Mouse (Mus musculus): ENCODE measurements around the gene Efcc1.

Gene Efcc1

DNA sequence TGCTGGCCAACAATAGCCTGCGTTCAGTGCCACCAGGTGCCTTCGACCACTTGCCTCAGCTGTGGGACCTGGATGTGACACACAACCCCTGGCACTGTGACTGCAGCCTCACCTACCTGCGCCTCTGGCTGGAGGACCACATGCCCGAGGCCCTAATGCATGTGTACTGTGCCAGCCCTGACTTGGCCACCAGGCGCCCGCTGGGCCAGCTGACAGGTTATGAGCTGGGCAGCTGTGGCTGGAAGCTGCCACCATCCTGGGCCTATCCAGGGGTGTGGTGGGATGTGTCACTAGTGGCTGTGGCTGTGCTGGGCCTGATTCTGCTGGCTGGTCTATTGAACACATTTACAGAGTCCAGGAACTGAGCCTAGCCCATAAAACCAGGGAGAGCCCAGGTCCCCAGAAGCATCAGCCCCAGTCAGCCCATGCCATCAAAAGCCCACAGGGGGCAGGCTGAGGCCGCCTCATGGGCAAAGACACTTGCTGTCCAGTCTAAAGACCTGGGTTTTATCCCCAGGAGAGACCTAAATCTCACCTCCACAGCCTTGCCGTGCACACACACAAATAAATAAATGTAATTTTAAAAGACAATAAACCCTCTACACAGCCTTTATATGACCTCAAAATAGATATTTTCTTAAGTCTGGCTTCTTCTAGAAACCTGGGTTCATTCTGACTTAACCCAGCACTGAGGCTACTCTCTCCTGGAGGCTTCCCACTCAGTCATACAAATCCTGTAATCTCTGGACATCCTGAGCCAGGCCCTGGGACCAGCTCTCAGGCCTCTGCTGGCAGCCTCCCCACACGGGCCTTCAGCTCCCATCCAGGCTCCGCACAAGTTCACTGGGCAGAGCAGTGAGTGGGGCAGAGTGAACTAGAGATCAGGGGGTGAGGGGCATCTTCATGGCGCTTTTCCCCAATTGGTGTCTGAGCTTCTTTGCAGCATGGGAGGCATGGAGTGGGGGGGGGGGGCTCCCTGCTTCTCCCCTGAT, 48.8 kb downstream of the Efcc1 start:
- no peak for DNase-seq

DNA sequence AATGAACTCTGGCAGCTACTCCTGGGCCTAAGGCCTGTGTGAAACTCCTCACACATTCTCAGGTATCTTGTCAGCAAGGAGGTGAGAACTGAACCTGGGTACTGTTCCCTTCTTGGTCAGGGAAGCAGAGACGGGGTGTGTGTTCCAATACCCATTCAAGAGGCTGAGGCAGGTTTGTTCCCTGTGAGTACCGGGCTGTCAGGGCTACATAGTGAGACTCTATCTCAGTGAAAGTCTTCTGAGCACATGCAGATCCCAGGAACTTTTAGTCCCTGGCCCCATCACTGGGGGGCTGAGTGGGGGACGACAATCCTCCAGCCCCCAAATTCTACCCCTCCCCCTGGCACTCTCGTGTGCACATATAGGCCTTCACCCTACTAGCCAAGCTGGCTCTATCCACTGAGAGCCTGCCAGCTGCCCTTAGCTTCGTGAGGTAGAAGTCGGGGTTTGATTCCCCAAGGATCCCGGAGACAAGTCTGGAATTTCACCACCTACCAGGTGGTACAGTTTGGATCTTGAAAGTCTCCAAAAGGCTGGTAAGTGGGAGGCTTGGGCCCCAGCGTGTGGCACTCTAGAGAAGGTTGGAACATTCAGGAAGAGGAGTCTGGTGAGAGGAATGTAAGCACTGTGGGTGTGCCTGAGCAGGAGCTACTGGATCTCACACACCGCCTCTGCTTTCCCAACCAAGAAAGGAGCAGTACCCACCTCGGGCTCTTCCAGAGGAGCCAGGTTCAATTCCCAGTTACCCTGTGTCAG, 50.1 kb downstream of the Efcc1 start:
- no peak for DNase-seq

DNA sequence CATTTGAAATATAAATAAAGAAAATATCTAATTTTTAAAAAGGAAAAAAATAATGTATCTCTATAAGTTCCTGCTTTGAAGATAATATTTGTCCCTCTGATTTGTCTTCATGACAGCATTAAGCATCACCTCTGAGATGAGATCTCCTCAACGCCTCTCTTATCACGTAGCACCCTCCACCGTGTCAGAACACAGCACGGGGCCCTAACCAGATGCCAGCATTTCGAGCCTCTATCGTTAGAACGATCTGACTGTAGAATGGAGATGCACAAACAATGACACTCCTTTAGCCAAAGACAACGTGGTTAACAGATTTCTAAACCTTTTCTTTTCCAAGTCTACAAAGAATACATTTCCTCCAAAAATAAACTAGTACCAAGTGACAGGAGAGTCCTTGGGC, 53.4 kb downstream of the Efcc1 start:
- no peak for DNase-seq

DNA sequence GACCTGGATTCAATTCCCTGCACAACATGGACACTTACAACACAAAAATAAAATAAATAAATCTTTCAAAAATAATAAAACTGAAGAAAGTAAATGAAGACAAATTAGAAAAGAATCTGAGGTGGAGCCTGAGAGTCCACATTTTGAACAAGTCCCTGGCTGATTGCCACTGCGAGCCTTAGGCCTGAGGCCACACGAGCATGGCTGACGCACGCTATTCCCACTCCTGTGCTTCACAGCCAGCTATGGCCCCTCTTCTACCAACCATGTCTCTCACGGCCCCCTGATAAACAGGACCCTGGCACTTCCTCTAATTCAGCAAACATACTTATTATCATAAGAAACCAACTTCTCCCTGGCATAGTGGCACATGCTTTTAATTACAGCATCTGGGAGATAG, 56.0 kb downstream of the Efcc1 start:
- DNase-seq, result no peak

DNA sequence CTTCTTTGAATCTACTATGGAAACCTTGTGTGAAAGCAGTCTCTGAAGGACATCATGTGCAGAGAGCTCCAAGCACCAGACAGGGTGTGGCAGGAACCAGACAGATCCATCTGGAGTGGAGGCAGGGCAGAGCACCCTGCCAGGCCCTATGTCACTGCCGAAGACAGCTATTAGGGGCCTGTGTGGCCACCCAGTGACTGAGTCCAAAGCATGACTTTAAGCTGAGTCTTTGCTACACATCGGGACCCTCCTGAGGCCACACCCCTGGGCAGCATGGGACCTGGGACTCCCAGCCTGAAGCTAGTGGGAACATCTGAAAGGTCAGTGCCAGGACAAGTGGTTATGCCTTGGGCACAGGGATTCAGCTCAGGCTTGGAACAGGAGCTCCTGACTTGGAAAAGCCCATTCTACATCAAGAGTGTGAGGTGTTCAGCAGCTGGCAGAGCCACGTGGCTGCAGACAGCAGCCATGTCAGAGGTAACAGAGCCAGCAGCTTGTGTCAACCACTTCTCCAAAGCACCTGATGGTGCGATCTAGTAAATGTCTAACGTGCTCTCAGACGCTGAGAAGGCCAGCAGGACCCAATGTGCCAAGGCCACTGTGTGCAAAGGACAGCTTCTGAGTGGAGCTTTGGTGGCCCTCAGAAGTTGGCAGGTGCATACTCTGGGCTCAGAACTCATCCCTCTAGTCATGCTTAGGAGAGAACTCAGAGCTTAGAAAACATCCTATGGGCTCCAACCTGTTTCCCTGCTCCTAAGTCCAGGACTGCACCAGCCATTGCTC, 56.6 kb downstream of the Efcc1 start:
- no peak for DNase-seq

DNA sequence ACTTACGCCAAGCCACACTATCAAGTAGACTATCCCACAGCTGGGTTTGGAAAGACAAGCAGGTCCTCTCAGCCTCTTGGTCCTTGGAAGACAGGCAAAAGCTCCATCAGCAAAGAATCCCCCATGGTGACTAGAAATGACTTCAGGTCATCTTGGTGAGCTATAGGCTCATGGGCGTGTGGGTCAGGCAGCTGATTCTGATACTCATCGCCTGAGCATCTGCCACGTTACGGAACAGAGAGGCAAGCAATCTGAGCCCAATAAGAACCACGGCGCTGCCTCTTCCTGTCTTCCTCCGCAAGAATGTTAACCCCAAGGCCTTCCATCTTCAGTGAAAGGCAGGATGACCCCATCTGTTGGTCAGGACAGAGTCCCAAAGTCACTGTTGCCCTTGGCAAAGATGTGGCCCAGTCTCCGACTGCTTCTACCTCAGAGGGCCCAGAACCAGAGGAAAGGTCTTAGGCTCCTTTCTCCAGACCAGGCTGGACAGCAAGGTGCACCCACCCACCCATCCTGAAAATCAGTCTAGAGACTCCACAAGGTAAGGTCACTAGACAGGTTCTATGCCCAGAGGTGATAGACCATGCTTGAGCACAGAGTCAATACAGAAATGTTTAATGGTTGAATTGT, 57.7 kb downstream of the Efcc1 start:
- no peak for DNase-seq

DNA sequence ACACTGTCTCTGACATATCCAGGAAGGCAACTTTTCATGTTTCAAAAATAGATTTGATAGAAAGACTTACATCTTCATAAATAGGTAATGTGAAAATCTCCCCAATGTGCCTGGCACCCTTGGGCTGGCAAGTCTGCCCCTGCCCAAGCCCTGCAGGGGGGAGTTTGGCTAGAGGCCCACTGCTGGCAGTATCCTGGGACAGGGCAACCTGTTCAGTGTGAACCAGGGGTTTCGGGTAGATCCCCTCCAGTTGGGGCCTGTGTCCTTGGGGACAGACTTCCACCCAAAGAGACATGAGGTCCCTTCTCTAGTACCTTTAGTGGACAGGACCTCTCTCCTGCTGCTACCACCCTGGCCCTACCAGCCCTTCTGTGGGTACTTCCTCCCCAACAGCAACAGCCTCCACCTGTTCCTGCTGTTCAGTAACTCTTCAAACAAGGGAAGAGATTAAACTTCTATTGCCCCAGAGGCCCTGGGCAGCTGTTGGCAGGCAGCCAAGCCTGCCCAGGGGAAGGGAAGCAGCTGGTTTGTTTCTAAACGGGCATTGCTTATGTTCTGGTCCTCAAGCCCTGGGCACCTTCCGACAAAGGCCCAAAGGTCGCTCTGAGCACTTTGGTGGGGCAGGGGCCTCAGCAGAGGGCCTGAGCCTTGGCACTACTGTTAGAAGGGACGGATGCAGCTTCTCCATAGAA, 58.4 kb downstream of the Efcc1 start:
- peak in 1 of 2 experiments; percentile 60 for DNase-seq

DNA sequence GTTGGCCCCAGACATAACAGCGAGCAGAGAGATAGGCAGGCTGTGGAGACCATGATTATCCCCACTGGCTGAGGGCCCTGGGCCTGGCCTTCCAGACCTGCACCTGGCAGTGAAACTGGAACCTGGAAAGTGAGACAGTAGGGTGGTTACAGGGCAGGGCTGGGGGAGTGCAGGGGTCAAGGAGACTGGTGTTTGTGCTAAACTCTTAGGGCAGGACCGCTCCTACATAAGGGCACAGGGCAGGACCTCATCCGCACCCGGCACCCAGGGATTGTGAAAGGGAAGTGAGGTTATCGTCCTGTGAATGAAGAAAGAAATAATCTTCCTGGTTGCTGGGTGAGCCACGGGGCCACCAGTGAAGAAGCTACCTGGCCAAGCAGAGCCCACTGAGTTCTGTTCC, 59.1 kb downstream of the Efcc1 start:
- no peak for DNase-seq

DNA sequence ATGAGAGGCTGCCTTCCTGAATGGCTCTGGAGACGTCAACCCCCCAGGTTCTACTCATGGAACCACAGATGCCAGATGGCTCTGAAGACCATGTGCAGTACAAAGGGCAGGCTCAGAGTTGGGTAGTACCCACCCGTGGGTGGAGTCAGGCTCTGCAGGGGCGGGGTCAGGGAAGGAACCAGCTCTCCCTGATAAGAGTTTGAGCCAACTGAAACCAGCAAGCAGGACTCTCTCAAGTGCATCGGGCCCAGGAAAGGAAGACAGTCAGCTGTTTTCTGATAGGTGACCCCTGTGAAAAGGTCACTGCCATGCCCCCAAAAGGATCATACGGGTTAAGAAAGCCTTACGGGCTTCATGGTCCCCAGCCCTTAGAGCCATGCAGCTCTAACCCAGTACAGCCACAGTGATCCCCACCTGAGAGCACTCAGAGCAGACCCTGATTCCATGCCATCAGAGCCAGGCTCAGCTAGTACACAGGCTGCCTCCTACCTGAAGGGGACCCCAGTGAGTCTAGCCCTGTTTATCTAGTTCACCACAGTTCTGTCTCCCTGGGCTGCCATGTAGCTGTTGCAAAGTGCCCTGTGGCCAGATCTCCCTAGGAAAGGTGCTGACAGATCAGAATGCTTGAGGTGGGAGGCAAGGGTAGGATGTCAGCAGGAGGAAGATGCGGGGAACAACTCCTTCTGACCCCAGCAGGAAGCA, 60.3 kb downstream of the Efcc1 start:
- no peak for DNase-seq

DNA sequence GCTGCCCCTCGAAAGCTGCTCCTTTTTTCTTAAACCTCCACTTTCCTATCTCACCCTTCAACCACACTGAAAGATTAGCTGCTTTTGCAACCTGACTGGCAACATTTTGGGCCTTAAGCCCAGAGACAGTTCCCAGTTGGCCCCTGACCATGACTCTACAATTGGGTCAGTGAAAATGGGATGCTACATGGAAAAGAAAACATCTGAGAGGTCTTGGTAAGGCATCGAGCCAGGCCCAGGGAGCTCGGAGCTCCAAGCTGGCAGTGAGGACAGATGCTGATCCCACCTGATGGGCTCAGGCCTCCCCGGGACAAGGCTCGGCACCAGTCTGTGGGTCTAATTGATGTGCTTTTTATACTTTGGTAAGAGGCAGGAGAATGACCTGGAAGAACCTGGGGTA, 61.2 kb downstream of the Efcc1 start:
- no peak for DNase-seq

DNA sequence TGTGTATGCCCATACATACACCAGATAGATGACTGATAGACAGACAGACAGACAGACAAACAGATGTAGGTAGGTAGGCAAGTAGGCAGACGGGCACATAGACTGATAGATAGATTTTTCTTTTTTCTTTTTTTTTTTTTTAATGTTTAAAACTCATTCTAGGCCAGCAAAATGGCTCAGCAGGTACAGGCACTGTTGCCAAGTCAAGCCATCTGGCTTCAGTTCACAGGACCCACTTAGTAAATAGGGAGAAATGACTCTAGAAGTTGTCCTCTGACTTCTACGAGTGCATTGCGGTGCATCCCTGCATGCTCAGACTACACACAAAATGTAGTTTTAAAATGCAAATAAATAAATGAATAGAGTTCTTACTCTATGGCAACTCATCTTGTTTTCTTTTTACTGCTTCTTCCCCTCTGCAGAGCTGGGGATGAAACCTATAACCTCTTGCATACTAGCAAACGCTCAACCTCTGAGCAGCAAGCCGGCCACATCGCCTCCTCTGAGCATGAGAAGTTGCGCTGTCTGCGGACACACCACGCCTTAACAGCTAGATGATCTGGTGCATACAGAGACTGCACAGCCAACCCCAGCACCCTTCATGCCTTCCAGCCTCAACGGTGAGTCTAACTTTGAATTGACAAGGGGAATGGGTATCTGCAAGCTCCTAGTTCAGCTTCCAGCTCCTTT, 63.3 kb downstream of the Efcc1 start:
- peak; percentile 83 to 91 for DNase-seq

DNA sequence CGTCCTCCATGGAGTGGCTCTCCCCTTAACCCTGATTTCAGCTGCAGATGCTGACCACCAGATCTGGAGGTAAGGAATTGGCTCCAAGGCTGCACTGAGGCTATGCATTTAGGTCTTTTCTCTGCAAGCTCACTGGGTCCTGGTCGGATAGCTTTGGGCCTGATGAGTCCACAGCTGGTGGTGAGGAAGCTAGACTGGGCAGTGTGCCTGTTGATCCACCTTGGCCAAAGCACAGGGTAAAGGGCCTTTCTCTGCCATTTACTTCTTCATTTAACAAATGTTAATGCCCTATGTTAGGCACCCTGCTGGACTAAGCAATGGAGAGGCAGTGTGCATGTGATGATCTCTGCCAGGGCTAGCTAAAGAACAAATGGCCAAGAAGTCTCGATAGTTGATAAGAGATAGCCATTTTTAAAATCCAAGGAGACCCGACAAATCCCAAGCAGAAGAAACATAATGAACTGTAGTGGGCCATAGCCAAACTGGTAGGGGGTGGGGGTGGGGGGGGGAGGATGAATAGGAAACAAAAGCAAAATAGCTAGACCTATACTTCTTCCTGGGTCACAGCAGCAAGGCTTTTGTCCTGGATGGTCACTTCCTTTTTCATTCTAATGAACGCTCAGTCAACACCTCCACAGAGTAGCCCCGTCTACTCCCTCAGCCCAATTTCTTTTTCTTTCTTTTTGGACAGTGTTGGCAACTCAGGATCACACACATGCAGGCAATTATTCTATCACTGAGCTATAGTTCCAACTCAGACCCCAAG, 64.9 kb downstream of the Efcc1 start:
- peak; percentile 67 to 74 for DNase-seq

DNA sequence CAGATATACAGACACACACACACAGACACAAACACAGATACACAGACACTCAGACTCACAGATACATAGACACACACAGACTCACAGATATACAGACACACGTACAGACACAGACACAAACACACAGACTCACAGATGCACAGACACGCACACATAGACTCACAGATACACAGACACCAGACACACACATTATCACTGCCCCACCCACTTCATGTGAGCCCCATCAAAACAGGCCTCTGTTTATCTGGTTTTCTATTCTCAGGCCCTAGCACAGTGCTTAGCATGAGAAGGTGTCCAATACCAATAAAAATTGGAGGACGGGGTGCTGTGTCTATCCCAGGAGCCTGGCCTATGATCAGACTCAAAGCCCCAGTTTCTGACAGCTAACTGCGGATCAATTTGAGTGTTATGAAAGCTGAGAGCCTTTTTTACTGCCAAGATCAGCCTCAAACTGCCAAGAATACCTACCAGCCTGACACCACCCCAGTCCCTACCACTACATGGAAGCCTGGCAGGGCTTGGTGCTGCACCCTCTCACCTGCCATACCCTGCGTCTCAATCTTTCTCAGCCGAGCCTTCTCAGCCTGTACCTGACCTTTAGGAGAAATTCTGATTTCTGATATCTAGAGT, 65.7 kb downstream of the Efcc1 start:
- no peak for DNase-seq

DNA sequence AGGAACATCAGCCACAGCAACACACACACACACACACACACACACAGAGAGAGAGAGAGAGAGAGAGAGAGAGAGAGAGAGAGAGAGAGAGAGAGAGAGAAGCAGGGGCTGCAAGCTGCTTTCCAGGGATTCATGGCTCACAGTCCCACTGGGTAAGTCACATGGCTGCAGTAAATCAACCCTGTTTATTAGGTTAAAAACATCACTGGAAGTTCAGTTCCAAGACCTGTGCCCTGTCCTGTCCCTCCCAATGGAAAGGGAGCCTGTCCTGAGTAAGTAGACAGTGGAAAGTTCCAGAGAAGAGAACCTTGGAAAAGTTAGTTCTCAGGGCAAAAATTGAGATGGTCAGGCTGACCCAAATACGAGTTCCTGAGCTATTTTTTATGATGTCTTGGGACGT, 66.7 kb downstream of the Efcc1 start:
- DNase-seq, result no peak

DNA sequence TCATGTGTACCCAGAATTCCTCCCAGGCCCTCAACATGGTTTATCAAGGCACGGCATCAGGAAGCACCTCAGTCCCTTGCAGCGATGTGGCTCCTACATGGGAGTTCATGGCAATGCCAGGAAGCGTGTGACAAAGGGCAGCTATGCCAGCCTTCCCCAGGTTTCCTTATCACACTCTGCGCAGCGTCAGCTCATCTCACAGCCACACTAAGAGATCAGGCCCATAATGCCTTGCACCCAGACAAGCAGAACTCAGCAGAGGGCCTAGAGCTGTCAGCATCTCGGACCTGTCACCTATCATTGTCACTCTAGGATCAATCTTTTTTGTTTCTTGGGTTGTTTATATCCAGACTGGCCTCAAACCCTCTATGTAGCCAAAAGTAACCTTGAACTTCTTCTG, 68.9 kb downstream of the Efcc1 start:
- DNase-seq, result no peak

DNA sequence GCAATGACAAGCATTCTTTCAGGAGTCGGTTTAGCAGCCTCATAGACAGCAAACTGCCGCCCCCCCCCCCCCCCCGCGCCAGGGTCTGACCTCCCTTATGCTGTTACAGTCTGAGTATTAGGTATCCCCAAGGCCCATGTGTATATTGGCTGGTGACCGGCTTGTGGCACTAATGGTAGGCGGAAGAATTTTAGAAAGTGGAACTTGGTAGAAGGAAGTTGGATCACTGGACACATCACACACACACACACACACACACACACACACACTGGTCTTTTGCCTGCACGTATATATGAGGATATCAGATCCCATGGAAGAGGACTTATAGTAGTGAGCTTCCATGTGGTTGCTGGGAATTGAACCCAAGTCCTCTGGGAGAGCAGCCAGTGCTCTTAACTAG, 71.8 kb downstream of the Efcc1 start:
- DNase-seq, result no peak

DNA sequence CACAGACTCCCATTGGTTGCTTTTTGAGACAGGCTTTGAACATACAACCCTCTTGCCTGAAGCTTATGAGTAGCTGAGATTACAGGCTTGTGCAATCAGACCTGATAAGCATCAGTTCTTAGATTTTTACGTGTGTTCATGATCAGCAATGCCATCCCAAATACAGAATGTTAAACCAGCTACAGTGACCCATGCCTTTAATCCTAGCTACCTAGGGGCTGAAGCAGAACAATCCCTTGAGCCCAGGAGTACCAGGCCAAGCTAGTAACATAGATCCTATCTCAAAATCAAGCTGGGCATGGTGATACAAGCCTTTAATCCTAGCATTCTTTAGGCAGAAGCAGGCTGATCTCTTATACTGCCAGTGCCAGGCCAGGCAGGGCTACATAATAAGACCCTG, 73.4 kb downstream of the Efcc1 start:
- DNase-seq, result no peak

DNA sequence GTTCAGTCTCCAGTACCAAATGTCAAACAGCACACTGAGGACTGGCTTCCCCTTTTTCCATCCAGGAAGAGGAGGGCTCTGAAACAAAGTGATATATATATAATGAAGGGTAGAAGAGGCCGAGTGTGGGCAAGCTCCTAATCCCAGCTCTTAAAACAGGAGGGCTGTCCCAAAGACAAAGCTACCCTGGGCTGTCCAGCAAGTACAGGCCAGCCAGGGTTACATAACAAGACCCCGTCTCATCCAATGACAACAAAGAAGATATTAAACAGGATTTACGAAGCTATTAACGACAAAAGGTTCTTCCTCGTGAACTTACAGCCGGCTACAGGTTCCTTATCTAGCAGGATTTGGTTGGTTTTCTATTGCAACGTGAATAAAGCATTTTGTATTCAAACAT, 74.2 kb downstream of the Efcc1 start:
- no peak for DNase-seq

DNA sequence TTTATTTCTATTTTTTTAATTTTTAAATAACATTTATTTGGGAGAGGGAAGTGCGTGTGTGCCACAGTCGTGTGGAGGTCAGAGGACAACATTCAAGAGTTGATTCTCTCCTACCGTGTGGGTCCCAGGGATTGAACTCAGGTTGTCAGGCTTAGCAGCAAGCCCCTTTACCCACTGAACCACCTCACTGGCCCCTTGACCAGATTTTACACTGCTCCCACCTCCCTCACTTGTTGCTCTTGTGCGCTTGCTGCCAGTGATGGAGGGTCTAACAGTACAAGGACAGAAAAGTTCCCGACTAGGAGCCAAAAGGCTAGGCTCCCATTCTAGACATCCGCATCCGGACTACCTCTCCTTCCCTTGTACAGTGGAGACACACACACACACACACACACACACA, 74.8 kb downstream of the Efcc1 start:
- DNase-seq, result no peak
